Mouse (Mus musculus): ENCODE data around the gene Cnpy3.
"Not testable (repeated sequence)": the region's sequence is repeated elsewhere in the genome, so short reads cannot be mapped to it uniquely, and the experiment has no call there.

The Cnpy3 gene

DNA sequence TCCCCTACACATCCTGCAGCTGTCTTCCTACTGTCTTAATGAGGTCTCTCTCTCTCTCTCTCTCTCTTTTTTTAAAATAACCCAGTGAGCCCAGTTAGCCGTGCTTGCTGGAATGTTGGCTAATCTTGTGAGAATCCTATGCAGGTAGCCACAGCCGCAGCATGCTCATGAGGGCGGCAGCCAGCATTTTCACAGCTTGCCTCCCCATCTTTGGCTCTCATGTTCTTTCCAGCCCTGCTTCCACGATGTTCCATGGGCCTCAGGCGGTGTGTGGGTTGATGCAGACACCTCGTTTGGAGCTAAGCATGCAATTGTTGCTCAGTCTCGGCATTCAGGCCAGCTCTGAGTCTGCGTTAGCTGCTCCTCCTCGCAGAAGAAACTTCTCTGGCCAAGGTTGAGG is 12.9 kb upstream of the Cnpy3 start:
- DNase-seq (ENCODE audit: low read depth, low spot score) = not testable (repeated sequence)

DNA sequence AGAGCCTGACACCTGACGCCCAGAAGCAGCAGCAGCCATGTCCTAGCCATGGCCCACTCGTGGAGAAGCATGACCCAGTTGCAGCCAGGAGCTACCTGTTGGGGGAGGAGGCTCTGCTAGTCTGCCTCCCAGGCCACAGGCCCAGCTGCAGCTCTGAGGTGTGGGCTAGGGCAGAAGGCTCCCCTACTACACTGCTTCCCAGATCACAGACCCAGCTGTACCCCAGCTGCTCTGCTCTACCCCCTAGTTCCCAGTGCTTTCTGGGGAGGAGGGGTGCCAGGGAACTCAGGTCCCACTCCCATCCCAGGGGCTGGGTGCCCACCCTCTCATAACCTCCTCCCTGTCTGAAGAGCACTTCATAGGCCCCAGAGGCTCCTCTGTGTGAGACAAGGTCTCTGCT is 11.5 kb upstream of the Cnpy3 start, which contains the start of gene Ptcra:
Gene Ptcra (minus strand): TSS at position 169 of the 400 bp plus-strand sequence.
- no peak for DNase-seq (ENCODE audit: low read depth, low spot score)

DNA sequence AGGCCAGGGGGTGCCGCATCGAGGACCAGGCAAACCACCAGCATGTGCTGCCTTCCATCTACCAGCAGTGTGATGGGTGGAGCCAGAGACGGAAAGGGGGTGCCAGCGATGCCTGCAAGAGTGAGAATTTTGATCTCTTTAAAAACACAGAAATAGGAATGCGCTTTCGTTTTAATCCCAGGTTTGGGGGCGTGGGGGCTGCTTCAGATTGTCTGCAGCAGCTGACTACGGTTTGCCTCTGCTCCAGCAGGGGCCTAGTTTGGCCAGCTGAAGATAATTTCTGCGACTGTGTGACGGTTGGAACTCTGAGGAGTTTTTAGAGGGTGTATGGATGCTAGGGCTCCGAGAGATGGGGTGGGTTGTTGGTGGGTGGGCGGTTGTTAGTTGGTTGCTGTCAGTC is 6.7 kb upstream of the Cnpy3 start:
- no peak for DNase-seq (ENCODE audit: low read depth, low spot score)

DNA sequence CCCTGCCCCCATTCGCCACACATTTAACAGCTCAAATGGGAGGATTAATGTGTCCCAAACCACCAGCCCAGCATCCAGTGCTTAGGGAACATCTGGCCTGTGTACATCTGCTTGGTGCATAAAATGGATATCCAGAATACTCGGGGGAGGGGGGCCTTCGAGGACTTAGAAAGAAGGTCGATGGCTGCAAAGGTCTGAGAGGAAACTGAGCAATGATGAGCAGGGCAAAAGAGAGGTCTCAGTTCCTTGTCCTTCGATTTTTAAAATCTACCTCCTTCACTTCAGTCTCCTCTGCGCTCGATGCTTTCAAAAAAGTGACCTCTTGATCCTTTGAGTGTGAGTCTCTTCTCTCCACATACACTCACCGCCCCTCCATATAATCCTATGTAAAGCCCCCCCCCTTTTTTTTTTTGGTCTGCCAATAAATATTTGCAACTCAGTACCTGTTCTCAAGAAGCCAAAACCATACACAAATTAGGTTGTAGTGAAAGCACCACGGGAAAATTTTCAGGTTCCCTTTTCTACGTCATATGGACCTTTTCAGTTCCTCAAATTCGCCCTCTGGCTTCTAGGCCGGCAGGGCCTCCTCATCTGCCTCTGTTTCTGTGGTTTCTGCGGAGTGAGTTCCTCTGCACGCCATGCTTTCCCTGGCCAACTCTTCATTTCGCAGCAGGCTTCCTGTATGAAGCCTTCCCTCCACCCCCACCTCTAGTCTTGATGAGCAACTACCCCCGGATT is 789 bp downstream of the Cnpy3 start:
- no peak for DNase-seq (ENCODE audit: low read depth, low spot score)

DNA sequence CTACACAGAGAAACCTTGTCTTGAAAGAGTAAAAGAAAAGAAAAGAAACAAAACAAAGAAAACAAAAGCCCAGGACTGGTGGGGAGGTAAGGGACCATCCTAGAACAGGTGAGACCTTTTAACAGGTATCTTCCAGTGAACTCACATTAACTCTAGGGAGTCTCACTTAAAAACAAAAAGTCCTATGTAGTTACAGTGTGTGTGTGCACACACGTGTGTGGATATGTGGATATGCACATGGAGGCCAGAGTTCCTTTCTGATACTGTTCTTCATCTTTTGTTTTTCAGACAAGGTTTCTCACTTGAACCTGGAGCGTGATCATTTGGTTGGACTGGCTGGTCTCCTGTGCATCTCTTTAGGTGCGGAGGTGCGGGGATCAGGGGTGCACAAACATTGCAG is 1.4 kb downstream of the Cnpy3 start:
- DNase-seq (ENCODE audit: low read depth, low spot score) = no peak

DNA sequence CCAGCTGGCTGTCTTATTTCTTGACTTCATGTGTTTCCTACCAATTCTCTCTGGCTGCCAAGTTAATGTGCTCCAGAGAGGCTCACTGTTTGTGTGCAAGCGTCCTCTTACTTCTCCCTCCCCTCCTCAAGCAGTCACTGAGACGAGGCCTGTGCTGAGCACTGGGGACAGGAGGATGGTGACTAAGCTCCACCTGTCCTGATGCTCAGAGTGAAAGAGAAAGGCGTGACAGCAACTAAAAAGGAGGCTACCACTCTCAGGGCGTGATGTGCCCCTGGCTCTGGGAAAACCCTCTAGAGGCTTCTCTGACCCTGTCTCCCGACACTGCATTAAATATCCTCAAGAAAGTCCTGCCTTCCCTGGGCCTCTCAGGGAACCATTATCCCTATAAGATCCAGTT is 2.7 kb downstream of the Cnpy3 start:
- DNase-seq (ENCODE audit: low read depth, low spot score) = no peak

DNA sequence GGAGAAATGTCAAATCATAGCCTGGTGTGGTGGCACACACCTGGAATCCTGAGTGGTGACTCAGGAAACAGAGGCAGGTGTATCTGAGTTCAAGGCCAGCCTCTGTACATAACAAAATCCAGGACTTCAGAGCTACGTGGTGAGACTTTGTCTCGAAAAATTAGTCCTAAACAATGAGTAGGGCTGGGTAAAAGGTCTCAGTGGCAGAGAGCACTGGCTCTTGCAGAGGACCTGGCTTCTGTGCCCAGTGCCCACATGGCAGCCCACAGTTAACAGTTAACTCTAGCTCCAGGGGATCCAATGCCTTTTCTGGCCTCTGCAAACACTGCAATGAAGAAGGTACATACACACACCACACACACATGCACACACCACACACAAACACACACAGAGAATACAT is 4.2 kb downstream of the Cnpy3 start:
- DNase-seq (ENCODE audit: low read depth, low spot score) = no peak

DNA sequence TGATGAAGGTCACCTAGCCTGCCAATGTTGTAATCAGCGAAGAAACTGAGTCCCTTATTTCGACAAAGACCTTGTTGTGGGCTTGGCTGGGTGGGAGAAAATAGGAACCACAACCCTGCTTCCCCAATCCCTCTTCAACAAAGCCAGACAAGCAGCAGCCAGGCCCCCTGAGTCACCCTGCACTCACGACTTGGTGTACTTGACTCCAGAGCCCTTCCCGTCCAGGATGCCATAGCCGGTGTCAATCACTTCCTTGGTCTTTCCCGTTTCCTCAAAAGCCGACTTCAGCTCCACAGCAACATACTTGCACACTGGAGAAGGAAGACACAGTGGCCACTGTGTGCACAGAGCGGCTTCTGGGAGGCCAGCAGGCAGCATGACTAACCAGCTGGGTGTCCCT is 4.8 kb downstream of the Cnpy3 start:
- DNase-seq (ENCODE audit: low read depth, low spot score) = no peak

DNA sequence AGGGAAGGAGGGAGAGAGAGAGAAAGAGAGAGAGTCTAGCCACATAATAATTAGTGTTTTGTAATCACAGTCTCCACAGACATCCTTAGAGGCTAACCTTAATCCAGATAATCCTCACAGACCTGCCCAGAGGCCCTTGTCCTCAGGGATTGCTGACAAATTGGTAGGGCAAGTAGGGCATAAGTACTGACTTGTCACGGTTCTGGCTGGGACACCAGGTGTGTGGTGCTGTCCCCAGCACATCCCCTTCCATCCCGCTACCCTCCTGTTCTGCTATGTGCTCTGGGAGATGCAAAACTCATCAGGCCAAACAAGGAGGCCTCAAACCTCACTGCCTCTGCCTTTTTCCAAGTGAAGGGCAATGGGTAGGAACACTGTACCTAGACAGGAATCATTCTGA is 6.5 kb downstream of the Cnpy3 start:
- DNase-seq (ENCODE audit: low read depth, low spot score) = no peak

DNA sequence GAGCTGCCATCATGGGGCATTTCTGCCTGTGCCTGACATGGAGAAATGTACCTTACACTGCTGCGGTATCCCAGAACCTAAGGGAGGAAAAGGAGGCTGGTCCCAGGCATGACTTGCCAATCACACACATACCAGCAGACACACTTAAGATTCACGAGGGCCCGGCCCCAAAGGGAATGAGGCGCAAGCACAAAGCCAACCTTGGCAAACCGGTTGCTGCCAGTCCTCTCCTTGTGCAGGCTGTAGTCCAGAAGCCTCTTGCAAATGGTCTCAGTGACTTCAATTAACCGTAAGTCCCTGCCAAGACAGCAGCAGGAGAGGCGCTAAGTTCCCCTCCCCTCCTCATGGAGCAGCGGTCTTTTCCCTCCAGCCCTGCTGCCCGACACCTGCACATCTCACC is 9.0 kb downstream of the Cnpy3 start:
- no peak for DNase-seq (ENCODE audit: low read depth, low spot score)

DNA sequence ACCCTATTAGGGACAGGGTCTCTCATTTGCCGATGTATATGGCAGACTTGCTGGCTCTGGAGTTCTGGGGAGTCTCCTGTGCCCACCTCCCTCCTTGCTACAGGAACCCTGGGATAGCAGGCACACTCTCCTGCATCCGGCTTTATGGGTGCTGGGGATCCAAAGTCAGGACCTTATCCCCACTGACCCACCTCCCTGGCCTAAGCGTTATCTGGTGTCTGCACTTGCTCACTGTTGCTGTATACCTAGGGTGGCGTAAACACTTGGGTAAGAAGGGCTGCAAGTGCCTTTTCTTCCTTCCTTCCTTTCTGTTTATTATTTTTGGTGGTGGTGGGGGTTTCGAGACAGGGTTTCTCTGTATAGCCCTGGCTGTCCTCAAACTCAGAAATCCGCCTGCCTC is 10.7 kb downstream of the Cnpy3 start:
- DNase-seq (ENCODE audit: low read depth, low spot score) = no peak

DNA sequence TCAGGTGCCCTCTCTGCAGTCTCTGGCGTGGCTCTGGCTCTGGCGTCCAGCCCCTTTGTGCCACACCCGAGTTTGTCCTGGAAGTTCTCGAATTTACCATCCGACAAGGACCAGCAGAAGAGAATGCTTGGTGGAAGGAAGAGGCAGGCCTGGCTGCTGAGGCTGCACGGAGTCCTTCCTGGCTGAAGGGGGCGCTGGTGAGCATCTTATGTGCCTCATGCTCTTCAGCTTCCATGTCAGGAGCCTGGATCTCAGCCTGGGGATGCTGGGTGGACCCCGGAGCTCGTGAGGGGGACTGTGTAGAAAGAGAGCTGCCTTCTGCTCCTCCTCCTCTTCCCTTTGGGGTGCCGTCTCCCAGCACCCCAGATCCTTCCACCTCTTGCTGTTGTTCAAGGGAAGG is 15.9 kb downstream of the Cnpy3 start:
- no peak for DNase-seq (ENCODE audit: low read depth, low spot score)

DNA sequence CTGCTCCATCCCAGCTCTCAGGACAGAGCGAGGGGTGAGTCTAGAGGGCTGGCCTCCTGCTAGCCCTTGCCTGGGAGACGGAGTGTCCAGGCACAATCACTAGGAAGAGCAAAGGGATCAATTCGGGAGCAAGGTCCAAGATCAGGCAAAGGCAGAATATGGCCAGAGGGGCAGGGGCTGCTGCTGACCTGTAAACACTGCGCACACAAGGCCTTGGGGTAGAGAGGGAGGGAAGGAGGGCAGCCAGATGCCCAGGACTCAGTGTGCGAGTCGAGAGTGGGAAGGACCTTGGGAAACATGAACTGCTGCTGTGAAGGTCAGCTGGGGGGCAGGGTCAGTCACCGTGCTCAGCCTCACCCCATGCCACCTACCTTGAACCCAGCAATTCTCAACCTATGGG is 16.7 kb downstream of the Cnpy3 start:
- DNase-seq (ENCODE audit: low read depth, low spot score) = no peak

DNA sequence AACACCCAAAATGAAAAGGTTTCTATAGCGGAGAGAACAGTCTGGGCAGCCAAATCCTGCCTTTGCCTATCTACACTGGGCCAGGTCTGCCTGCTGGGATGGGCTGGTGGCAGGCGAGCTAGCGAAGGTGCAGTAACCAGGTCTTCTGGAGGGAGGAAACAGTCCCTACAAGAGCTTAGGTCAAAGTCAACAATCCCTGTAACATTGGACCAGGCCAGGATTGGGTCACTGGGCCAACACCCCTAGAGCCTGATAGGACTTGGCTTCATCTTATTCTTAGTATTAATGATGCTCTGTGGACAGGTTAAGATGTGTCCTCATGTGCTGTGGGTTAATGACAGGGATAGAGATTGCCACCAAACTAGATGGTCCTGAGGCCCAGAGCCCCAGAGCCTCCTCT is 18.0 kb downstream of the Cnpy3 start:
- DNase-seq (ENCODE audit: low read depth, low spot score) = no peak

DNA sequence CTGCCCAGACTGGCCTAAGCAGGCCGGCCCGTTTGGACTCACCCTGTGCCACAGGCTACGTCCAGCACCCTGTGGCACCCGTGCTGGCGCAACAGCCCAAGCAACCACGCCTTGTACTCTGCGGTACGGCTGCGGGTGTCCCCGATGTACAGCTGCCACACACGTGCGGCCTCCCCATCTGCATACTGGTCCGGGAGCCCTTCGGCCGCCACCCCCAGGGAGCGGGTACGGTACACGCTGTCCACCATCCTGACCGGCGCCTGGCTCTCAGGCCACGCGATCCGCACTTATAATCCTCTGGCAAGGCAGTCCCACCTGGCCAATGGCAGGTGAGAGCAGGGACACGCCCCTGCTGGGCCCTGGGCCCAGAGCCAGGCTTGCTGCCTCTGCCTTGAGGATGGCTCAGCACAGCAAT is 23.1 kb downstream of the Cnpy3 start, which contains the start of gene Gnmt:
Gene Gnmt (minus strand): TSS at position 265 of the 415 bp plus-strand sequence.
- no peak for DNase-seq (ENCODE audit: low read depth, low spot score)

DNA sequence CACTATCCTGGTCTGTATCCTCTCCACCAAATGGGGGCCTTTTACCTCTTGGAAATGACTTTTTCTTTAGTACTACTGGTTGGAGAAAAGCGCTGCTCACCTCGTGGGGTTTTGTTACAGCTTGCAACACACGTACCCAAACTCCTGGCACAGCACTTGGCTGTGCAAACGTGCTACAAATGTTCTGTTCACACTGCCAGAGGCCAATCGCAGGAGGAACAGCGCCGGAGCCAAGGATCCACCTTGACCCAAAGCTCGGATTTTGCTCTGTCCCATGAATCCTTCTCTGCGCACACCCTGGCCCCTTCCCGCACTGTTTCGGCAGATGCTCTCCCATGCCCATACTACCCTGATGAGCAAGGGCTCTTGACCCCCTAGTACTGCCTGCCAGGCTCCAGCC is 23.5 kb downstream of the Cnpy3 start:
- DNase-seq (ENCODE audit: low read depth, low spot score) = no peak

DNA sequence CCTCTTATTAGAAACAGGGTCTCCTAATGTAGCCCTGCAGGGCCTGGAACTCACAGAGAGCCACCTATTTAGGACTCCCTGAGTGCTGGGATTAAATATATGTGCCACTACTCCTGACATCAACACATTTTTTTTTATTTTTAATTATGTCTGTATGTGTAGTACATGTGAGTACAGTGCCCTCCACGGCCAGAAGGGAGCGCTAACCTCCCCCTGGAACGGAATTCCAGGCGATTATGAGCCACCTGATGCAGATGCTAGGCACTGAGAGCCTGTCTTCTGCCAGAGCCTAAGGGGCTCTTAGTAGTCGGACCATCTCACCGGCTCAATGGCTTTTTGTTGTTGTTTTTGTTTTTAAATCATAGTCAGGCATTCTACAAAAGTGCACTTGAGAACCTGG is 24.0 kb downstream of the Cnpy3 start:
- DNase-seq (ENCODE audit: low read depth, low spot score) = no peak

DNA sequence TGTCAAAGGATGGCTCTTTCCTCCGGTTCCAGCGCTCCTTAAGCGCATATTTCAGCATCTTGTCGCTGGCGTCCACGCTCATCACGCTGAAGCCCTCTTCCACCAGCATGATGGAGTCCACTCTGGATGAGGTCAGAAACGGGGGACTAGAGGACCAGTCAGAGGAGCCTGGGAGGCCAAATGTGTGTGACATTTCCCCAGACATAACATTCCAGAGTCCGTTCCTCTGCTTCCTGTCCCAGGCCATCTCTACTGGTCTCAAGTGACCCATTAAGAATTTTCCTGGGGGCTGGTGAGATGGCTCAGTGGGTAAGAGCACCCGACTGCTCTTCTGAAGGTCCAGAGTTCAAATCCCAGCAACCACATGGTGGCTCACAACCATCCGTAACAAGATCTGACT is 24.7 kb downstream of the Cnpy3 start:
- DNase-seq (ENCODE audit: low read depth, low spot score) = no peak

DNA sequence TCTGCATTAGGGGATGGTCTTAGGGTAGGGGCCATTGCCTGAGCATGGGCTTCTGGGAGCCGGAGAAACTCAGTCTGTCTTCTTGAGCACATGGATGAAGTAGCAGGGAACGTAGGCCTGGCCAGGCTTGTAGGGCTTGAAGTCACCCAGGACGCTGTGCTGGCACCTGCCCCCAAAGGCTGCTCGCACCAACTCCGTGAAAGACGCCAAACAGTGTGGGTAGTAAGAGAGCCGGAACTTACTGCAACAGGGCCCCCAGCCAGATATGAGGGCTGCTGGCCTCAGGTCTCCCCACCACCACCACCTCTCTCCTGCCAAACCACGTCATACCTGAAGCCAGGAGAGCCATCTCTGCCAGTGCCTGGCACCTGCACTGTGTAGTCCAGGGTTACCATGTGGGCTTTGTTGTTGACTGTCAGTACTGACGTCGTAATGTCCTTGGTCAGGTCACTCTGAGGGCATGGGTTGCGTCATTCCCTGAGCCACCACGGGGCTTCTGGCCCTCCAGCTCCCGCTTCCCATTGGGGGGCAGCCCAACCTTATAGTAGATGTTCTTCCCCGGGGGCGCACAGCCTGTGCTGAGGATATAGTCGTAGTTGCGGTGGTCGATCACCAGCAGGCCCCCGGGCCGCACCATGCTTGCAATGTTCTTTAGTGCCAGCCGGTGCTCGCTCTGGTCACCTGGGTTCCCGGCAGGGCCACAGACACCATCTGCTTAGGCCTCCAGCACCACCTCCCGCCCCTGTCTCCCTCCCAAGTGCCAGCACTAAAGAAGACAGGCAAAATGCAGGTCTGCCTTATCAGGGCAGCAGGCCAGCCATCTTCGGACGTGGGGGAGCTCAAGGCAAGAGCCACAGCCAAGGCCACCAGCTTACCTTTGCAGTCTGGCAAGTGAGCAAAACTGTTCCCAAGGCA is 26.0 kb downstream of the Cnpy3 start:
- DNase-seq (ENCODE audit: low read depth, low spot score) = no peak

DNA sequence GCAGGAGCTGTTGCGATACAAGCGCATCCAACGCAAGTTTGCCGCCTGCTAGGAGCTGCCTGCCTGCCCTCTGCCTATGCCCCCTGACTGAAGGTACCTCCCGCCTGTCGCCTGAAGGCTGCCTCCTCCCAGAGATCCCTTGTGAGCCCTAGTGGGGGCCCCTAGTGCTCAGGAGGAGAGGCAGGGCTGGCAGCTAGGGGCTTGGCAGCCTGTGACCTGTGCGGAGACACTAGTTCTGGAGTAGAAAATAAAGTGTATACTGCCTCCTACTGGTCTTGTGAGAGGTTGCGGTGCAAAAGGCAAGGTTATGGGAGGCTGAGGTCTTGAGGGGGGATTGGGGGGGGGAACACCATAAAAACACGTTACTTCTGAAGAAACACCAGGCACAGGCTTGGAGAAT is 26.7 kb downstream of the Cnpy3 start:
- no peak for DNase-seq (ENCODE audit: low read depth, low spot score)

DNA sequence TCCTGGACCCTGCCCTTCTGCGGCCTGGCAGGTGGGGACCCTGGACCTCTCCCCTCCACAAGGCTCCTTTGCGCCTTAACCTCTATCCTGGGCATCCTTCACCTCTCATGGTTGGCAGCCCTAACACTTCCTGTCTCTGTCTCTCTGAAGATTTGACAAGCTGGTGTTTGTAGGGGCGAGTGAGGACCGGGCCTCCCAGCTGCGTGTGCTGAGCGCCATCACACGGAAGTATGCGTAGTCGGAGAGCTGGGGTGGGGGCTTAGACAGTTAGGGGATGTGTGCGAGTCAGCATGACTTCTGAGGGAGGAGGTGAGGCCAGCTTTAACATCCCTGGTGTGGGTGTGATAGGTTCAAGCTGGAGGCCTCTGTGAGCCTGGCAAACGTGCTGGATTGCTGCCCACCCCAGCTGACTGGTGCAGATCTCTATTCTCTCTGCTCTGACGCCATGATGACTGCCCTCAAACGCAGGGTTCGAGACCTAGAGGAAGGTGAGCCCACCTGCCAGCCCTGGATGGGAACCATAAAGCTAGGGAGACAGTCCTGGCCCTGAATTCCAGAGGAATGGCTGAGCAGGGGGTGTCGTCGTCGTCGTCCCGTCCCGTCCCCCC is 27.4 kb downstream of the Cnpy3 start:
- no peak for DNase-seq (ENCODE audit: low read depth, low spot score)

DNA sequence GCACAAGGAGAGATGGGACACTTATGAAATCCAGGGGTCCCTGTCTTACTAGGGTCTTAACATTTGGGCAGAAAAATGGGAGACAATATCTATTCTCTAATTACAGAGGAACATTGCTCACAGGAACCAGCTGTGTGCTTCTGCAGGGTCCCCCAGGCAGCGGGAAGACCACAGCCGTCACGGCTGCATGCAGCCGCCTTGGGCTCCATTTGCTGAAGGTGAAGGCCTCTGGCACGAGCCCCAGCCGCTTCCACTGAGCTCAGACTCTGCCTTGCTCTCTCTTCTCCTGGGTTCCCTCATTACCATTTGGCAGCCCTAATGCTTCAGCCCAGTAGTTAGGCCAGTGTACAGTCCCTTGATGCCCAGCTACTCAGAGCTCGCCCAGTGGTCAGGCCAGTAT is 30.9 kb downstream of the Cnpy3 start:
- no peak for DNase-seq (ENCODE audit: low read depth, low spot score)

Data from brain, embryonic 18.5 days (tissue).